Mouse (Mus musculus) stomach, embryonic 14.5 days (tissue): ENCODE results near the gene Slc35g3. TPM values are rescaled to one million over a fixed set of nuclear protein-coding genes. Genes with fewer than 3 reads are reported as not detected.

Experiments used
- ATAC-seq: fragments of 200-750 bp; cut with Nextera tagmentation; 2 replicates; pipeline ENCODE4 v1.8.0; 2017; ENCODE audit warnings: low read depth, moderate TSS enrichment; ENCODE audit not compliant: insufficient number of reproducible peaks, insufficient read depth, low FRiP score
- H3K27ac ChIP-seq: fragments of 300-500 bp; sonication (generic); 2 replicates; pipeline ENCODE4 v1.5.1; 2014; ENCODE audit warnings: mild to moderate bottlenecking, low read length, moderate library complexity, mixed read lengths
- H3K27me3 ChIP-seq: fragments of 300-500 bp; sonication (generic); 2 replicates; pipeline ENCODE4 v1.6.1; 2014; ENCODE audit warnings: low read length, control low read depth, mixed read lengths; ENCODE audit not compliant: control insufficient read depth, insufficient read depth
- H3K36me3 ChIP-seq: fragments of 300-500 bp; sonication (generic); 2 replicates; pipeline ENCODE4 v1.6.1; 2014; ENCODE audit warnings: mild to moderate bottlenecking, control low read depth, low read length, moderate library complexity, mixed read lengths; ENCODE audit not compliant: control insufficient read depth, insufficient read depth
- H3K4me1 ChIP-seq: fragments of 300-500 bp; sonication (generic); 2 replicates; pipeline ENCODE4 v1.6.1; 2014; ENCODE audit warnings: low read length, control low read depth, mixed read lengths; ENCODE audit not compliant: control insufficient read depth, insufficient read depth
- H3K4me2 ChIP-seq: fragments of 300-500 bp; sonication (generic); replicated peaks from 2 replicates; pipeline ENCODE4 v1.6.1; 2014; ENCODE audit warnings: low read depth, low read length, control low read depth
- H3K4me3 ChIP-seq: fragments of 300-500 bp; sonication (generic); 2 replicates; pipeline ENCODE4 v1.5.1; 2014; ENCODE audit warnings: low read depth, low read length, control low read depth
- H3K9ac ChIP-seq: fragments of 300-500 bp; sonication (generic); replicated peaks from 2 replicates; pipeline ENCODE4 v1.6.1; 2014; ENCODE audit warnings: low read depth, mild to moderate bottlenecking, control low read depth, low read length, moderate library complexity, mixed read lengths
- H3K9me3 ChIP-seq: fragments of 300-500 bp; sonication (generic); 2 replicates; pipeline ENCODE4 v1.6.1; 2016; ENCODE audit warnings: low read depth, low read length, control low read depth; ENCODE audit not compliant: control insufficient read depth
- WGBS: fragments of 180-500 bp; shearing (Covaris S2); extraction: QIAGEN DNeasy Blood & Tissue Kit; methylation state at CpG from one replicate; pipeline ENCODE4 v1.1.7; 2014; 5-methylcytosine and 5-hydroxymethylcytosine counted together
- polyA plus RNA-seq: library from polyadenylated mRNA; unstranded; fragments of >200 nt; fragmentation: Nextera tagmentation; extraction: Ambion mirVana; gene quantifications from 2 replicates; pipeline ENCODE4 v1.2.1, GENCODE M21; 2014

The Slc35g3 gene
- polyA plus RNA-seq, 1 experiment from 2014 or later, result not detected

DNA sequence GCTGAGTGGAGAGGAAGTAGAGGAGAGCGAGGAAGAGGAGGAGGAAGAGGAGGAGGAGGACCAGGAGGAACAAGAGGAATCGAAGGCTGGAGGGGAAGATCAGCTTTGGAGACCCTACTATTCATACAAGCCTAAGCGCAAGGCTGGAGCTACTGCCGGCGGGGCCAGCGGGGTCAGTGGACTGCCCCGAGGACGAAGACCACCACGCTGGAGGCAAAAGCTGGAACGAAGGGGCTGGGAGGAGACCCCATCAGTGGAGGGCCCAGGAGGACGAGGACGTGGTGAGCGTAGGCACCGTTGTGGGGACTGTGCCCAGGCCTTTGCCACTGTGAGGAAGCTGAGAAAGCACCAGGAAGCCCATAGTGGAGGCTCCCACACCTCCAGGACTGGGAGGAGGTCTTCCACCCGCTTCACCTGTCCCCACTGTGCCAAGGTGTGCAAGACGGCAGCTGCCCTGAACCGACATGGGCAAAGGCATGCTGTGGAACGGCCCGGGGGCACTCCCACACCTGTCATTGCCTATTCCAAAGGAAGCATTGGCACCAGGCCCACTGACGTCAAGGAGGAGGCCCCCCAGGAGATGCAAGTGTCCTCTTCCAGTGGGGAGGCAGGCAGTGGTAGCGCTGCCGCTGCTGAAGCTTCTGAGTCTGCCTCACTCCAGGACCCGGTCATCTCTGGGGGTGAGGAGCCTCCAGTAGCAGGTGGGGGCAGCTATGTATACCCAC is 16.7 kb upstream of the Slc35g3 start:
- Histone ChIP-seq H3K4me3 (no peak overlapping the region), H3K9ac (no peak overlapping the region), H3K36me3 (peaks cover 6% of the 10 kb centered on the region; the same call in 1 of the 2 replicates), H3K27ac (no peak overlapping the region), H3K4me2 (no peak overlapping the region), H3K27me3 (no peaks in the 10 kb centered on the region), H3K9me3 (no peaks in the 10 kb centered on the region), H3K4me1 (no peaks in the 10 kb centered on the region)
- no peak for ATAC-seq
- 68% methylated on average over 23 of the region's 23 CpGs for whole genome bisulfite sequencing

DNA sequence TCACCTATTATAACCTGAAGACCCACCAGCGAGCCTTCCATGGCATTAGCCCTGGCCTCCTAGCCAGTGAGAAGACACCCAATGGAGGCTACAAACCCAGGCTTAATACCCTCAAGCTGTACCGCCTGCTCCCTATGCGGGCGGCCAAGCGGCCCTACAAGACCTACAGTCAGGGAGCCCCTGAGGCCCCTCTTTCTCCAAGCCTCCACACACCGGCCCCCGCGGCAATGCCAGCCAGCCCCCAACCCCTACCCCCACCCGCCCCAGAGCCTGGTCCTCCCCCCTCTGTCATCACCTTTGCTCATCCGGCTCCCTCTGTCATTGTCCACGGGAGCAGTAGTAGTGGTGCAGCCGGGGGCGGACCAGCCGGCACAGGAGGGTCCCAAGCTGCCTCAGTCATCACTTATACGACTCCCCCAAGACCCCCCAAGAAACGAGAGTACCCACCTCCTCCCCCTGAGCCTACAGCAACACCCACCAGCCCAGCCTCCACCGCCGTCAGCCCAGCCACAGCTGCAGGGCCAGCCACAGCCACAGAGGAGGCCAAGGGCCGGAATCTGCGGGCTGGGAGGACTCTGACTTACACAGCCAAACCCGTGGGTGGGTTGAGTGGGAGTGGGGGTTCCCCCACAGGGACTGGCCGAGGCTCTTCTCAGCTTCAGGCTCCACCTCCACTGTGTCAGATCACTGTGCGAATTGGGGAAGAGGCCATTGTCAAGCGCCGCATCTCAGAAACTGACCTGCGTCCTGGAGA is 15.9 kb upstream of the Slc35g3 start:
- no peaks in the 10 kb centered on the region for H3K27me3 ChIP-seq
- H3K4me2 ChIP-seq, result no peak overlapping the region
- ATAC-seq, result no peak
- H3K27ac ChIP-seq, result no peak overlapping the region
- WGBS, result 63% methylated on average over 26 of the region's 26 CpGs
- H3K4me1 ChIP-seq, result no peaks in the 10 kb centered on the region
- no peak overlapping the region for H3K4me3 ChIP-seq
- H3K36me3 ChIP-seq, result peaks cover 6% of the 10 kb centered on the region; the same call in 1 of the 2 replicates
- no peak overlapping the region for H3K9ac ChIP-seq
- H3K9me3 ChIP-seq, result no peaks in the 10 kb centered on the region

DNA sequence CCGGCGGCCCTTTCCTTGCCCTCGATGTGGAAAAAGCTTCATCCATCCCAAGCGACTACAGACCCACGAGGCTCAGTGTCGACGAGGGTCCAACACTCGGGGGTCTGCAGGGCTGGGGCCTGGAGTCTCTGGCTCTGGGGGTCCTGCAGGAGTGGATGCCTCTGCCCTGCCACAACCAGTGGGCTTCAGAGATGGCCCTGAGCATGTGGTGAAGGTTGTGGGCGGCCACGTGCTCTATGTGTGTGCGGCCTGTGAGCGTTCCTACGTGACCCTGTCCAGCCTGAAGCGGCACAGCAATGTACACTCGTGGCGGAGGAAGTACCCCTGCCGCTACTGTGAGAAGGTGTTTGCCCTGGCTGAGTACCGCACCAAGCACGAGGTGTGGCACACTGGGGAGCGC is 14.7 kb upstream of the Slc35g3 start:
- Histone ChIP-seq H3K9me3 (no peaks in the 10 kb centered on the region), H3K4me3 (no peak overlapping the region), H3K36me3 (peaks cover 6% of the 10 kb centered on the region; the same call in 1 of the 2 replicates), H3K9ac (no peak overlapping the region), H3K27me3 (no peaks in the 10 kb centered on the region), H3K27ac (no peak overlapping the region), H3K4me2 (no peak overlapping the region), H3K4me1 (no peaks in the 10 kb centered on the region)
- 83% methylated on average over 20 of the region's 20 CpGs for WGBS
- ATAC-seq, result no peak

DNA sequence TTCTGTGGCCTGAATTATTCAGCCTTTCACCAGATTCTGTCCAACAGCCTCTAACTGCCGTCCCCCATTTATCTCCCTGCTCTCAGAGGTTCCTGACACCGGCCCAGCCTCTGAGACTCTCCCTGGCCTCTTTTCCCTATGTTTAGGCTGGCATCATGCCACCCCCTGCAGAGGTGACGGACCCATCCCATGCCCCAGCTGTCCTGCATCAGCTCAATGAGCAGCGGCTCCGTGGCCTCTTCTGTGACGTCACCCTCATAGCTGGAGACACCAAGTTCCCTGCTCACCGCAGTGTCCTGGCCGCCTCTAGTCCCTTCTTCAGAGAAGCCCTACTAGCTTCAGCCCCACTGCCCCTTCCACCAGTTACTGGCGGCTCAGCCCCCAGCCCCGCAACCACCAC is 13.9 kb upstream of the Slc35g3 start:
- Histone ChIP-seq H3K36me3 (peaks cover 6% of the 10 kb centered on the region; the same call in 1 of the 2 replicates), H3K9ac (no peak overlapping the region), H3K4me1 (no peaks in the 10 kb centered on the region), H3K27ac (no peak overlapping the region), H3K9me3 (no peaks in the 10 kb centered on the region), H3K27me3 (no peaks in the 10 kb centered on the region), H3K4me3 (no peak overlapping the region), H3K4me2 (no peak overlapping the region)
- WGBS, result 52% methylated on average over 10 of the region's 10 CpGs
- no peak for ATAC-seq

DNA sequence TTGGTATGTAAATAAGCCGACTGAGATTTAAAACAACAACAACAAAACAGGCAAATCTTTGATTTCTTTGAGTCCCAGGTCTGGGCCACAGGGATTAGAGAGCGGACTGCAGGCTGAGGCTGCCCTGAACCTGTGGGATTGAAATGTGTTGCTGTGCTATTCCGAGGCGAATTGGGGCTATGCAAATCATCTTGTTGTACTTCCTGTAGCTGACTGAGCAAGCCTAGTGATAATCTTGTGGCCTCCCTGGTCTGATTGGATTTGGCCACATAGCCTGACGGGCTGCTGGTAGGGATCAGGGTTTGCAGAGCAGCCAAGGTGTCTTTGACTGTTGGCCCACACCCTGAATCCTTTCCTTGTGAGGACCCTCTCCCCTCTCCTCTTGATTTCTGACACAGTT is 13.2 kb upstream of the Slc35g3 start:
- Histone ChIP-seq H3K27ac (no peak overlapping the region), H3K4me2 (no peak overlapping the region), H3K4me3 (no peak overlapping the region), H3K9ac (no peak overlapping the region), H3K36me3 (peaks cover 6% of the 10 kb centered on the region; the same call in 1 of the 2 replicates), H3K9me3 (no peaks in the 10 kb centered on the region), H3K4me1 (no peaks in the 10 kb centered on the region), H3K27me3 (no peaks in the 10 kb centered on the region)
- ATAC-seq, result no peak
- 66% methylated on average over 5 of the region's 5 CpGs for WGBS

DNA sequence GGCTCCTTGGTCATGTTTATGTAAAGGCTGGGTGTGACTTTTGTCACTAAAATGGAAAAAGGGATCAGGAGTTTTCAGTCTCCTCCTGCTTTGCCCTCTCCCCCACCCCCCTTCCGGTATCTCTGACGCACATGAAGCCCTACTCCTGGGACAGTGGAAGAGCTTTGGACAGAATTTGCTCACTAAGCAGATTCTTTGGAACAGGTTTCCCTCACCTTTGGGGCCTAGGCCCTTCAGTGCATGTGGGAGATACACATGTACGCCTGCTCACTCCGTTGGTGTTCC is 5.8 kb upstream of the Slc35g3 start:
- H3K9ac ChIP-seq, result peak overlapping the region; percentile 21; the same call in 1 of the 2 replicates
- ATAC-seq, result no peak
- H3K4me1 ChIP-seq, result peaks cover 19% of the 10 kb centered on the region
- WGBS, result 39% methylated on average over 4 of the region's 4 CpGs
- H3K36me3 ChIP-seq, result no peaks in the 10 kb centered on the region
- peak overlapping the region; percentile 73 for H3K4me2 ChIP-seq
- no peaks in the 10 kb centered on the region for H3K27me3 ChIP-seq
- H3K4me3 ChIP-seq, result peak overlapping the region; percentile 95; the same call in 1 of the 2 replicates
- no peaks in the 10 kb centered on the region for H3K9me3 ChIP-seq
- peak overlapping the region; percentile 48; the same call in 1 of the 2 replicates for H3K27ac ChIP-seq

DNA sequence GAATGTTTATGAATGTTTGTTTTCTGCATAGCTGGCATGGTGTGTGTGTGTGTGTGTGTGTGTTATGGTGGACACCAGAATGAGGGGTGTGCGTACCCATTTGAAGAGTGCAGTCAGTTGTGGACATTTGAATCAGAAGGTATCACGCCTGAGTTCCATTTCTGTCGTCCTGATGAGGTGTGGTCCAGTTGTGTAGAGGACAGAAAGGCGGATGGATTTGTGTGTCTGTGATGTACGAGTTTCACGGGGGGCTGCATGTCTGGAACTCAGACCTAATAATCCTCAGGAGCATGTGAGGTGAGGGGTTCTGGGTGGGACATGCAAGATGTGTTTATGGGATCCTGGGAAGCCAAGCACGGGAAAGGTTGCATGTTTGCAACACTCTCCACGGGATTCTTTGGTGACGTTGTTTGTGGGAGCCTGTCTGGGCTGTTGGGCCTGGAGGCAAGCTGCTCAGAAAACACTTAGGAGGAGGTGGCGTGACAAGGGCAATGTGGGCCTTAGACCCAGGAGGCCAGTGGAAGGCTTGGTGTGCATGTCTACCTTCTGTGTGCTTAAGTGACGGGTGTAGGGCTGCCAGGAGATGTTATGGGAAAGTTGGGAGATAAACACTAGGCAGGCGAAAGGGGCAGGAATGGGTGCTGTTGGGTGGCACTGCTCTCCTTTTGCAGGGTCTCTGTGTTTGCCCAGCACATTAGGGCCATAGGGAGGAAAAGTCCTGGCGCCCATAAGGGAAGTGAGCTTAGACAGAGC is 5.3 kb upstream of the Slc35g3 start:
- peak overlapping the region; percentile 73 for H3K4me2 ChIP-seq
- peak overlapping the region; percentile 21; the same call in 1 of the 2 replicates for H3K9ac ChIP-seq
- 47% methylated on average over 13 of the region's 13 CpGs for WGBS
- H3K27ac ChIP-seq, result peak overlapping the region; percentile 90
- H3K36me3 ChIP-seq, result no peaks in the 10 kb centered on the region
- ATAC-seq, result no peak
- no peaks in the 10 kb centered on the region for H3K27me3 ChIP-seq
- H3K4me1 ChIP-seq, result peaks cover 19% of the 10 kb centered on the region
- peak overlapping the region; percentile 95 for H3K4me3 ChIP-seq
- H3K9me3 ChIP-seq, result no peaks in the 10 kb centered on the region

DNA sequence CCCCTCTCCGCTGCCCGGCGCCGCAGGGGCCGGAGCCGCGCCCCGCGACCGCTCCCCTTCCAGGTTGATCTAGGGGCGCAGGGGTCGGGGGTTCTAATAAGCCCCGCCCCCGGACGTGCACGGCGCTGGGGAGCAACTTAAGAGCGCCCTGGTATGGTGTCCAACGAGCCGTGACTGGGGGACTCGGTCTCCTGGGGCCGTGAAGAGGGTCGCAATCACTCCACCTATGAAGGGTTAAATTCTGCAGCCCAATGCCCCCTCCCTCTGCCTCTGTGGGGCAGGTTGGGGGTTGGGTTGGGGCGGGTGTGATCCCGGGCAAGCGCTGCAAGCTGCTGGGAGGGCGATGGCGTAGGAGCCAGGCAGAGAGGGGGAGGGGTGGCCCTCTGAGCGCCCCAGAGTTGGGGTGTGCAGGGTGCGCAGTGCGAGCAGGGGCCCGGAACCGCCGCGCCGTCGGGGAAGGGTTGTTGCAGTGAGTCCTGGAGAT is 4.4 kb upstream of the Slc35g3 start:
- no peaks in the 10 kb centered on the region for H3K36me3 ChIP-seq
- 1% methylated on average over 33 of the region's 37 CpGs for WGBS
- H3K4me2 ChIP-seq, result peak overlapping the region; percentile 73
- ATAC-seq, result peak; percentile 85
- peak overlapping the region; percentile 97 for H3K9ac ChIP-seq
- H3K27ac ChIP-seq, result peak overlapping the region; percentile 90
- H3K9me3 ChIP-seq, result no peaks in the 10 kb centered on the region
- H3K27me3 ChIP-seq, result no peaks in the 10 kb centered on the region
- peaks cover 19% of the 10 kb centered on the region for H3K4me1 ChIP-seq
- H3K4me3 ChIP-seq, result peak overlapping the region; percentile 95
